Mouse (Mus musculus): ENCODE data around the gene Sgk1. TPM values are rescaled to one million over a fixed set of nuclear protein-coding genes. Genes with fewer than 3 reads are reported as not detected.

Gene Sgk1
- polyA plus RNA-seq, 1 experiment from 2014 or later, result 41.4 TPM

- no peaks in the 10 kb centered on the region for H3K9me3 ChIP-seq (ENCODE audit: control insufficient read depth, low read length)
- ATAC-seq (ENCODE audit: low FRiP score) (no peak), DNase-seq (ENCODE audit: low spot score) (peak; percentile 31)
- H3K27ac ChIP-seq, result peak overlapping the region; percentile 84
- H3K4me2 ChIP-seq (replicated peaks), result peak overlapping the region; percentile 46
- H3K4me3 ChIP-seq (replicated peaks; ENCODE audit: low read length), result no peak overlapping the region
- peak overlapping the region; percentile 18; the same call in 1 of the 2 replicates for H3K9ac ChIP-seq
- H3K4me1 ChIP-seq (replicated peaks; ENCODE audit: control insufficient read depth, insufficient read depth, low read length), result peaks cover 28% of the 10 kb centered on the region
- no peaks in the 10 kb centered on the region for H3K27me3 ChIP-seq (ENCODE audit: control insufficient read depth, insufficient read depth, low read length)
- 33% methylated on average over 8 of the region's 8 CpGs for WGBS
- no peaks in the 10 kb centered on the region for H3K36me3 ChIP-seq (replicated peaks; ENCODE audit: control insufficient read depth, insufficient read depth)
Observed at GRCm38 (mm10) chr10:21922716-21923350, 40.8 kb downstream of the Sgk1 start.

GRCm38 (mm10) chr10:21923495-21923952 is 41.5 kb downstream of the Sgk1 start:
- H3K4me2 ChIP-seq (replicated peaks), result peak overlapping the region; percentile 46
- ATAC-seq (ENCODE audit: low FRiP score), result peak; percentile 81
- no peaks in the 10 kb centered on the region for H3K36me3 ChIP-seq (replicated peaks; ENCODE audit: control insufficient read depth, insufficient read depth)
- H3K27me3 ChIP-seq (ENCODE audit: control insufficient read depth, insufficient read depth, low read length), result no peaks in the 10 kb centered on the region
- peak overlapping the region; percentile 84 for H3K27ac ChIP-seq
- peak; percentile 63 for DNase-seq (ENCODE audit: low spot score)
- no peaks in the 10 kb centered on the region for H3K9me3 ChIP-seq (ENCODE audit: control insufficient read depth, low read length)
- H3K4me1 ChIP-seq (replicated peaks; ENCODE audit: control insufficient read depth, insufficient read depth, low read length), result peaks cover 28% of the 10 kb centered on the region
- 3% methylated on average over 9 of the region's 9 CpGs for WGBS
- peak overlapping the region; percentile 18 for H3K9ac ChIP-seq
- H3K4me3 ChIP-seq (replicated peaks; ENCODE audit: low read length), result 0 out of 2 replicates have a peak overlapping the region, but pooled peaks have one; percentile 2

- peak; percentile 40; the same call in 1 of the 2 replicates for ATAC-seq (ENCODE audit: low FRiP score)
- no peaks in the 10 kb centered on the region for H3K9me3 ChIP-seq (ENCODE audit: control insufficient read depth, low read length)
- WGBS, result 62% methylated on average over 16 of the region's 16 CpGs
- peak overlapping the region; percentile 18 for H3K9ac ChIP-seq
- no peaks in the 10 kb centered on the region for H3K27me3 ChIP-seq (ENCODE audit: control insufficient read depth, insufficient read depth, low read length)
- H3K4me3 ChIP-seq (replicated peaks; ENCODE audit: low read length), result 0 out of 2 replicates have a peak overlapping the region, but pooled peaks have one; percentile 2
- H3K27ac ChIP-seq, result peak overlapping the region; percentile 84
- H3K4me1 ChIP-seq (replicated peaks; ENCODE audit: control insufficient read depth, insufficient read depth, low read length), result peaks cover 28% of the 10 kb centered on the region
- H3K36me3 ChIP-seq (replicated peaks; ENCODE audit: control insufficient read depth, insufficient read depth), result no peaks in the 10 kb centered on the region
- peak; percentile 38 for DNase-seq (ENCODE audit: low spot score)
- H3K4me2 ChIP-seq (replicated peaks), result peak overlapping the region; percentile 46
Observed at GRCm38 (mm10) chr10:21924051-21924720, 42.2 kb downstream of the Sgk1 start.

DNA sequence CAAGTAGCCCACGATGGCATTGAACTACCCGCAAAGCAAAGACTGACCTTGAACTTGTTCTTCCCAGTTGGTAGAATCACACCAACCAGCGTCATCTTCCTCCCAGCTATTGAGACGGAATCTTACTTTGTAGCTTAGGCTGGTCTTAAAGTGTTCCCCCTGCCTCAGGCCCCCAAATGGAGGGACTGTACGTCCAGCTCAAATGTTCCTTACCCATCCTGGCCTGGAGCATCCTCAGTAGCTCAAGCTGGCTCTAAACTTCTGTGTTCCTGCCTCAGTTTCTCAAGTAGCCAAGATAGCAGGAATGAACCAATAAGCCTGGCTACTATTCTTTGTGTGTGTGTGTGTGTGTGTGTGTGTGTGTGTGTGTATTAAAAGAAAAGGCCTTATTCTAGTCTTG is 45.0 kb downstream of the Sgk1 start:
- Histone ChIP-seq H3K4me2 (replicated peaks) (no peak overlapping the region), H3K27me3 (ENCODE audit: control insufficient read depth, insufficient read depth, low read length) (no peaks in the 10 kb centered on the region), H3K9me3 (ENCODE audit: control insufficient read depth, low read length) (no peaks in the 10 kb centered on the region), H3K4me1 (replicated peaks; ENCODE audit: control insufficient read depth, insufficient read depth, low read length) (peaks cover 25% of the 10 kb centered on the region), H3K9ac (no peak overlapping the region), H3K4me3 (replicated peaks; ENCODE audit: low read length) (no peak overlapping the region), H3K36me3 (replicated peaks; ENCODE audit: control insufficient read depth, insufficient read depth) (no peaks in the 10 kb centered on the region), H3K27ac (no peak overlapping the region)
- WGBS, result 89% methylated on average over 5 of the region's 5 CpGs
- no peak for ATAC-seq (ENCODE audit: low FRiP score)
- DNase-seq (ENCODE audit: low spot score), result no peak

- ATAC-seq (ENCODE audit: low FRiP score), result no peak
- no peak overlapping the region for H3K4me2 ChIP-seq (replicated peaks)
- H3K4me3 ChIP-seq (replicated peaks; ENCODE audit: low read length), result no peak overlapping the region
- no peaks in the 10 kb centered on the region for H3K4me1 ChIP-seq (replicated peaks; ENCODE audit: control insufficient read depth, insufficient read depth, low read length)
- H3K27me3 ChIP-seq (ENCODE audit: control insufficient read depth, insufficient read depth, low read length), result no peaks in the 10 kb centered on the region
- H3K9ac ChIP-seq, result no peak overlapping the region
- WGBS, result 84% methylated on average over 10 of the region's 10 CpGs
- no peaks in the 10 kb centered on the region for H3K9me3 ChIP-seq (ENCODE audit: control insufficient read depth, low read length)
- no peak for DNase-seq (ENCODE audit: low spot score)
- H3K36me3 ChIP-seq (replicated peaks; ENCODE audit: control insufficient read depth, insufficient read depth), result no peaks in the 10 kb centered on the region
- H3K27ac ChIP-seq, result no peak overlapping the region
Observed at GRCm38 (mm10) chr10:21930781-21931380, 48.9 kb downstream of the Sgk1 start.

GRCm38 (mm10) chr10:21932791-21933190 is 50.8 kb downstream of the Sgk1 start:
- 86% methylated on average over 3 of the region's 3 CpGs for WGBS
- H3K4me1 ChIP-seq (replicated peaks; ENCODE audit: control insufficient read depth, insufficient read depth, low read length), result peaks cover 4% of the 10 kb centered on the region; the same call in 1 of the 2 replicates
- no peaks in the 10 kb centered on the region for H3K9me3 ChIP-seq (ENCODE audit: control insufficient read depth, low read length)
- H3K36me3 ChIP-seq (replicated peaks; ENCODE audit: control insufficient read depth, insufficient read depth), result no peaks in the 10 kb centered on the region
- no peak for ATAC-seq (ENCODE audit: low FRiP score)
- no peak overlapping the region for H3K4me2 ChIP-seq (replicated peaks)
- no peak overlapping the region for H3K27ac ChIP-seq
- H3K4me3 ChIP-seq (replicated peaks; ENCODE audit: low read length), result no peak overlapping the region
- H3K9ac ChIP-seq, result no peak overlapping the region
- no peak for DNase-seq (ENCODE audit: low spot score)
- no peaks in the 10 kb centered on the region for H3K27me3 ChIP-seq (ENCODE audit: control insufficient read depth, insufficient read depth, low read length)

DNA sequence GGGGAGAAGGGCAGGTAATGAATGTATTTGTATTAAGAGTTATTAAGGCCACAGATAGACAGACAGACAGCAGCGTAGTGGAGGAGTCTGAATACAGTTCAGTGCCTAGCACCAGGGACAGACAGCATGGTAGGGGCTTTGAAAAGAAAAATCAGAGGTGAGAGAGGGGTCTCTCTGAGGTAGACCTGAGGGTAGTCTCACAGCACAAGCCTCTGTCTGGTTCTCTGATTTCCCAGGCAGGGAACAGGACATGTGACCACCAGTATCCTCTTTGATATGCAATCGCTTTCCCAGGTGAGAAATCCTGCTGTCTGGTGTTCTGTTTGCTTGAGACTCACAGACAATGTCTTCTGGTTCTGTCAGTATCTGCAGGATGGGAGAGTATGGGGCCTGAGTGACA is 52.8 kb downstream of the Sgk1 start:
- no peak overlapping the region for H3K4me2 ChIP-seq (replicated peaks)
- peaks cover 4% of the 10 kb centered on the region; the same call in 1 of the 2 replicates for H3K4me1 ChIP-seq (replicated peaks; ENCODE audit: control insufficient read depth, insufficient read depth, low read length)
- no peak for DNase-seq (ENCODE audit: low spot score)
- no peaks in the 10 kb centered on the region for H3K36me3 ChIP-seq (replicated peaks; ENCODE audit: control insufficient read depth, insufficient read depth)
- WGBS, result 91% methylated on average over 2 of the region's 2 CpGs
- no peak overlapping the region for H3K4me3 ChIP-seq (replicated peaks; ENCODE audit: low read length)
- H3K27ac ChIP-seq, result no peak overlapping the region
- ATAC-seq (ENCODE audit: low FRiP score), result no peak
- H3K9ac ChIP-seq, result no peak overlapping the region
- H3K27me3 ChIP-seq (ENCODE audit: control insufficient read depth, insufficient read depth, low read length), result no peaks in the 10 kb centered on the region
- no peaks in the 10 kb centered on the region for H3K9me3 ChIP-seq (ENCODE audit: control insufficient read depth, low read length)

GRCm38 (mm10) chr10:21936513-21937221 is 54.7 kb downstream of the Sgk1 start:
- Histone ChIP-seq H3K27ac (0 out of 2 replicates have a peak overlapping the region, but pooled peaks have one; percentile 18), H3K27me3 (ENCODE audit: control insufficient read depth, insufficient read depth, low read length) (no peaks in the 10 kb centered on the region), H3K9ac (no peak overlapping the region), H3K9me3 (ENCODE audit: control insufficient read depth, low read length) (no peaks in the 10 kb centered on the region), H3K4me2 (replicated peaks) (no peak overlapping the region; the same call in 1 of the 2 replicates), H3K4me1 (replicated peaks; ENCODE audit: control insufficient read depth, insufficient read depth, low read length) (peaks cover 4% of the 10 kb centered on the region; the same call in 1 of the 2 replicates), H3K36me3 (replicated peaks; ENCODE audit: control insufficient read depth, insufficient read depth) (no peaks in the 10 kb centered on the region), H3K4me3 (replicated peaks; ENCODE audit: low read length) (no peak overlapping the region)
- DNase-seq (ENCODE audit: low spot score) (no peak), ATAC-seq (ENCODE audit: low FRiP score) (no peak)
- 61% methylated on average over 12 of the region's 12 CpGs for WGBS
